8 mouse cellular contexts compared by ENCODE assay signal in genomic region chr3:41408423-41408820, GRCm38 (mm10).
DNase-seq lines count a peak whose midpoint lies in the region; ATAC-seq and TF ChIP-seq lines count a peak whose summit lies in the region.

No protein-coding gene starts in this region.

- 4% methylated on average over 14 of the region's 14 CpGs for WGBS in heart, embryonic 16.5 days
- WGBS in liver, embryonic 15.5 days (ENCODE audit: insufficient replicate concordance): 10% methylated on average over 14 of the region's 14 CpGs
- 3% methylated on average over 14 of the region's 14 CpGs for WGBS in stomach, postnatal 0 days

- peak overlapping the region; percentile 78 for H3K9ac ChIP-seq in heart, embryonic 16.5 days (ENCODE audit: low read length)
- no peak overlapping the region for H3K9ac ChIP-seq in liver, embryonic 15.5 days
- H3K9ac ChIP-seq in stomach, postnatal 0 days (ENCODE audit: low read length): peak overlapping the region; percentile 41; the same call in 1 of the 2 replicates

- no peak for TF ChIP-seq EP300 in stomach, postnatal 0 days (optimal IDR thresholded peaks at IDR 0.05)

- peak; percentile 89 for ATAC-seq in heart, embryonic 16.5 days (replicated peaks; ENCODE audit: extremely low read depth, insufficient read depth, low FRiP score)
- peak; percentile 60 for ATAC-seq in liver, embryonic 15.5 days (ENCODE audit: insufficient read depth)
- ATAC-seq in stomach, postnatal 0 days (ENCODE audit: low FRiP score, low TSS enrichment): peak; percentile 95

- peak; percentile 83 to 86 for DNase-seq in B cell, adult 2 months
- DNase-seq in adrenal gland, postnatal 4 days (ENCODE audit: low spot score in 2 of 2): peak; percentile 11 to 44
- peak; percentile 43 for DNase-seq in fat pad, adult 2 months (ENCODE audit: extremely low read depth, low read depth, low spot score)
- peak; percentile 79 for DNase-seq in kidney, postnatal 14 days
- DNase-seq in neural tube, embryonic 10.5 days (ENCODE audit: extremely low spot score, low spot score): peak; percentile 53
- peak; percentile 86 for DNase-seq in stomach, postnatal 0 days (ENCODE audit: low spot score)

- no peaks in the 10 kb centered on the region for H3K9me3 ChIP-seq in heart, embryonic 16.5 days (replicated peaks; ENCODE audit: control insufficient read depth, low read length)
- no peaks in the 10 kb centered on the region for H3K9me3 ChIP-seq in liver, embryonic 15.5 days (replicated peaks)
- no peaks in the 10 kb centered on the region for H3K9me3 ChIP-seq in stomach, postnatal 0 days (ENCODE audit: control insufficient read depth, low read length)

- H3K27ac ChIP-seq in heart, embryonic 16.5 days (ENCODE audit: low read length): peak overlapping the region; percentile 94
- H3K27ac ChIP-seq in liver, embryonic 15.5 days (replicated peaks): no peak overlapping the region
- peak overlapping the region; percentile 56 for H3K27ac ChIP-seq in stomach, postnatal 0 days (replicated peaks)

- H3K4me2 ChIP-seq in heart, embryonic 16.5 days (ENCODE audit: low read depth, low read length): peak overlapping the region; percentile 86
- H3K4me2 ChIP-seq in liver, embryonic 15.5 days: peak overlapping the region; percentile 58
- H3K4me2 ChIP-seq in stomach, postnatal 0 days (replicated peaks; ENCODE audit: low read depth): peak overlapping the region; percentile 57

- H3K4me1 ChIP-seq in heart, embryonic 16.5 days (ENCODE audit: control insufficient read depth, insufficient read depth, low read length): peaks cover 15% of the 10 kb centered on the region
- H3K4me1 ChIP-seq in liver, embryonic 15.5 days (replicated peaks): 0 out of 2 replicates have a peak, but pooled peaks cover 6% of the 10 kb centered on the region
- H3K4me1 ChIP-seq in stomach, postnatal 0 days (replicated peaks; ENCODE audit: control insufficient read depth, insufficient read depth): no peaks in the 10 kb centered on the region

- H3K36me3 ChIP-seq in heart, embryonic 16.5 days (ENCODE audit: control insufficient read depth, insufficient read depth): no peaks in the 10 kb centered on the region
- no peaks in the 10 kb centered on the region for H3K36me3 ChIP-seq in liver, embryonic 15.5 days (replicated peaks)
- H3K36me3 ChIP-seq in stomach, postnatal 0 days (ENCODE audit: control insufficient read depth, insufficient read depth, low read length): no peaks in the 10 kb centered on the region

- H3K27me3 ChIP-seq in heart, embryonic 16.5 days (ENCODE audit: control insufficient read depth, insufficient read depth, low read length): no peaks in the 10 kb centered on the region
- H3K27me3 ChIP-seq in liver, embryonic 15.5 days: no peaks in the 10 kb centered on the region
- no peaks in the 10 kb centered on the region for H3K27me3 ChIP-seq in stomach, postnatal 0 days (ENCODE audit: control insufficient read depth, insufficient read depth, low read length)

- peak overlapping the region; percentile 54 for H3K4me3 ChIP-seq in heart, embryonic 16.5 days (ENCODE audit: low read length)
- H3K4me3 ChIP-seq in liver, embryonic 15.5 days (replicated peaks): peak overlapping the region; percentile 32
- H3K4me3 ChIP-seq in stomach, postnatal 0 days (ENCODE audit: low read depth, low read length): peak overlapping the region; percentile 29; the same call in 1 of the 2 replicates

- no peak for TF ChIP-seq CTCF in stomach, postnatal 0 days (IDR thresholded peaks at IDR 0.05; ENCODE audit: low read depth)

Comparison
In these comparisons a context has a peak if more than half of its experiments do, and no peak if none do; other contexts are left out.
1. DNase-seq: peak in every context shown above with its lines; median percentile 86 in stomach, postnatal 0 days; 84 in B cell, adult 2 months; 79 in kidney, postnatal 14 days; 53 in neural tube, embryonic 10.5 days; 43 in fat pad, adult 2 months; 28 in adrenal gland, postnatal 4 days.